Mouse (Mus musculus) CD4-positive helper T cell, adult 2 months (primary cell): ENCODE data around the gene Ankrd65.
A peak's percentile ranks its signal among the peaks of the same experiment; 100 is the strongest.

Source experiments
- DNase-seq: peaks from one replicate; pipeline ENCODE4 v3.0.0-alpha.2; 2012; ENCODE audit warnings: low read depth, missing footprints, low spot score

Ankrd65 gene

GRCm38 (mm10) chr4:155847591-155848352 is 57.5 kb downstream of the Ankrd65 start:
- DNase-seq: peak; percentile 54

DNA sequence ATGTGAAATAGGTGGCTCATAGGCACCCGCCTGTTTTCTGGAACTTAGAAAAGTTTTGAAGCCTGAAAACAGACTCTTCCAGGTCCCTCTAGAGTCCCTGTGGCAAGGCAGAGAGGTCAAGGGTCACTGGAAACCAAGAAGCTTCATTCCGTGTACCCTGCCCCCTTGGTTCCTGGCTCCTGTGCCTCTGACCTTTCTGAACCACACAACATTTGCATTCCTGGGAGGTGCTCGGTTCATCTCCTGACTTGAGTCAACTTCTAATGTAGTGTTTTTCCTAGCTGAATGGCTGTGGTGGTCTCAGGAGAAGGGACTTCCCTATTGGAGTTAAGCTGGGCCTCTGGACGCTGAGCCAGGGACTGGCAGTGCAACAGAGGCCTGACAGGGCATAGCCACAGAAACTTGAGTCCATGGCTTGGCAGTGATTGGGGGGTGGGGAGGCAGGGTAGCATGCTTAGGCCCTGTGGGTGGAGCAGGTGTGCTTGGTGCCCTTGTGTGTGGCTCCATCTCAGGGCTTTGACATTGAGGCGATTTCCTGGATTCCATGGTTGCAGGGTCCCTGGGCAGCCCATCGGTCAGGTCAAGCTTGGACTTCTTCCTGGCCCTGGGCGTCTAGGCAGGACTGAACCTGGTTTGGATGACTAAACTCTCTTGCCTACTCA is 58.3 kb downstream of the Ankrd65 start:
- DNase-seq: no peak
